Mouse (Mus musculus) forebrain, embryonic 16.5 days (tissue): ENCODE measurements around the gene Bnc1. TPM values are rescaled to one million over a fixed set of nuclear protein-coding genes. Genes with fewer than 3 reads are reported as not detected.

Source experiments
- ATAC-seq: fragments of 200-750 bp; cut with Nextera tagmentation; 2 replicates; pipeline ENCODE4 v1.8.0; 2017; ENCODE audit warnings: mild to moderate bottlenecking, moderate library complexity
- H3K27ac ChIP-seq: fragments of 300-500 bp; sonication (generic); 2 replicates; pipeline ENCODE4 v1.5.1; 2014; ENCODE audit warnings: low read length, control low read depth
- H3K27me3 ChIP-seq: fragments of 300-500 bp; sonication (generic); replicated peaks from 2 replicates; pipeline ENCODE4 v1.6.1; 2014; ENCODE audit warnings: low read length; ENCODE audit not compliant: control insufficient read depth, insufficient read depth
- H3K36me3 ChIP-seq: fragments of 300-500 bp; sonication (generic); 2 replicates; pipeline ENCODE4 v1.6.1; 2014; ENCODE audit not compliant: control insufficient read depth, insufficient read depth
- H3K4me1 ChIP-seq: fragments of 300-500 bp; sonication (generic); replicated peaks from 2 replicates; pipeline ENCODE4 v1.6.1; 2014; ENCODE audit warnings: low read length; ENCODE audit not compliant: control insufficient read depth, insufficient read depth
- H3K4me2 ChIP-seq: fragments of 300-500 bp; sonication (generic); 2 replicates; pipeline ENCODE4 v1.6.1; 2014; ENCODE audit warnings: mild to moderate bottlenecking, low read length, control low read depth
- H3K4me3 ChIP-seq: fragments of 300-500 bp; sonication (generic); replicated peaks from 2 replicates; pipeline ENCODE4 v1.5.1; 2014; ENCODE audit warnings: mild to moderate bottlenecking, low read length, control low read depth
- H3K9ac ChIP-seq: fragments of 300-500 bp; sonication (generic); replicated peaks from 2 replicates; pipeline ENCODE4 v1.6.1; 2014; ENCODE audit warnings: low read depth, low read length, control low read depth
- H3K9me3 ChIP-seq: fragments of 300-500 bp; sonication (generic); 2 replicates; pipeline ENCODE4 v1.6.1; 2016; ENCODE audit warnings: low read length; ENCODE audit not compliant: control insufficient read depth
- WGBS: fragments of 180-500 bp; shearing (Covaris S2); extraction: QIAGEN DNeasy Blood & Tissue Kit; methylation state at CpG from one replicate; pipeline ENCODE4 v1.1.7; 2014; 5-methylcytosine and 5-hydroxymethylcytosine counted together
- polyA plus RNA-seq: library from polyadenylated mRNA; unstranded; fragments of >200 nt; fragmentation: Nextera tagmentation; extraction: Ambion mirVana; gene quantifications from 2 replicates; pipeline ENCODE4 v1.2.1, GENCODE M21; 2015

The Bnc1 gene
- polyA plus RNA-seq, 1 experiment from 2014 or later = 0.09 TPM

- 61% methylated on average over 1 of the region's 1 CpGs for WGBS
- no peaks in the 10 kb centered on the region for H3K27me3 ChIP-seq
- no peak overlapping the region for H3K4me2 ChIP-seq
Observed at GRCm38 (mm10) chr7:81921379-81921952, 70.6 kb downstream of the Bnc1 start.

GRCm38 (mm10) chr7:81920314-81920713 lies 71.8 kb downstream of the Bnc1 start:
- no peak for ATAC-seq

More at GRCm38 (mm10) chr7:81921379-81921952, 70.6 kb downstream of the Bnc1 start:
- no peaks in the 10 kb centered on the region for H3K36me3 ChIP-seq
- no peak overlapping the region for H3K27ac ChIP-seq
- no peak overlapping the region for H3K9ac ChIP-seq
- no peak for ATAC-seq
- no peak overlapping the region for H3K4me3 ChIP-seq
- H3K4me1 ChIP-seq = no peaks in the 10 kb centered on the region
- no peaks in the 10 kb centered on the region for H3K9me3 ChIP-seq

GRCm38 (mm10) chr7:81918316-81918715 lies 73.8 kb downstream of the Bnc1 start:
- H3K4me2 ChIP-seq = no peak overlapping the region
- H3K9ac ChIP-seq = no peak overlapping the region
- no peaks in the 10 kb centered on the region for H3K4me1 ChIP-seq
- H3K27me3 ChIP-seq = no peaks in the 10 kb centered on the region
- no peaks in the 10 kb centered on the region for H3K9me3 ChIP-seq
- WGBS = 53% methylated on average over 5 of the region's 5 CpGs
- no peak overlapping the region for H3K4me3 ChIP-seq
- H3K27ac ChIP-seq = no peak overlapping the region
- no peak for ATAC-seq
- H3K36me3 ChIP-seq = no peaks in the 10 kb centered on the region

More at GRCm38 (mm10) chr7:81920314-81920713, 71.8 kb downstream of the Bnc1 start:
- Histone ChIP-seq H3K27ac (no peak overlapping the region), H3K4me3 (no peak overlapping the region), H3K9me3 (no peaks in the 10 kb centered on the region), H3K4me1 (no peaks in the 10 kb centered on the region), H3K27me3 (no peaks in the 10 kb centered on the region), H3K36me3 (no peaks in the 10 kb centered on the region), H3K9ac (no peak overlapping the region), H3K4me2 (no peak overlapping the region)
- WGBS = 87% methylated on average over 4 of the region's 4 CpGs

Other genes with a start within 250 kb of the Bnc1 start
- 164 and 176 TPM in 2 replicates for gene Ramac, start 229.4 kb downstream of the Bnc1 start, polyA plus RNA-seq
- gene 3110040N11Rik, start 202.8 kb downstream of the Bnc1 start, polyA plus RNA-seq = 49.4 and 51.0 TPM in 2 replicates
- 99.0 and 109 TPM in 2 replicates for gene Btbd1, start 162.9 kb downstream of the Bnc1 start, polyA plus RNA-seq
- not detected in 2 replicates for gene Gm10160, start 136.5 kb downstream of the Bnc1 start, polyA plus RNA-seq
- 8.3 and 8.5 TPM in 2 replicates for gene Tm6sf1, start 133.3 kb downstream of the Bnc1 start, polyA plus RNA-seq
- gene Hdgfl3, start 57.8 kb downstream of the Bnc1 start, polyA plus RNA-seq = 51.8 and 54.4 TPM in 2 replicates
- gene Sh3gl3, start 181.5 kb upstream of the Bnc1 start, polyA plus RNA-seq = 59.4 and 63.4 TPM in 2 replicates